Mouse (Mus musculus) B cell, adult 2 months (primary cell): ENCODE results near the gene Rflnb.

Source experiments
- DNase-seq, 2 experiments: peaks; one replicate each; pipeline ENCODE4 v3.0.0; 2022

Rflnb gene

GRCm38 (mm10) chr11:76027139-76028071, at the start of gene Rflnb:
Rflnb (minus strand) TSS chr11:76027782.
- peak; percentile 75 to 81 for DNase-seq

GRCm38 (mm10) chr11:76077341-76077740, 49.8 kb upstream of the Rflnb start:
- no peak for DNase-seq

GRCm38 (mm10) chr11:76074296-76075093, 46.9 kb upstream of the Rflnb start:
- DNase-seq: no peak

DNA sequence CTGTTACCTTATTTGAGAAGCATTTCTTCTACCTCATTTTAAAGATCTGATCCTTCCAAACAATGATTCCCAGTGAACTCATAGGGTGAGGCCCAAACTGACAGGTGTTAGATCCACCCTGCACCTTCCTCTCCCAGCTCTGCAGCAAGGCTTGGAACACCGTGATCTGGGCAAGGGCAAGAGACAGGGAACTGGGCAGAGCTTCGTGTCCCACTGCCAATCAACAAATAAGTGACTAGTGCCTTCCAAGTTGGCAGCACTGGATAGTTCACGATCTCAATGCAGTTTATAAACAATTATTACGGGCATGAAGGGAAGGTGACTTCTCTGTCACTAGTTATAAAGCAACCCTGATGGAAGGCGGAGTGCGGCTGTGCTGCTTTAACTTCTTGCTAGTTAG, 42.2 kb upstream of the Rflnb start:
- no peak for DNase-seq

DNA sequence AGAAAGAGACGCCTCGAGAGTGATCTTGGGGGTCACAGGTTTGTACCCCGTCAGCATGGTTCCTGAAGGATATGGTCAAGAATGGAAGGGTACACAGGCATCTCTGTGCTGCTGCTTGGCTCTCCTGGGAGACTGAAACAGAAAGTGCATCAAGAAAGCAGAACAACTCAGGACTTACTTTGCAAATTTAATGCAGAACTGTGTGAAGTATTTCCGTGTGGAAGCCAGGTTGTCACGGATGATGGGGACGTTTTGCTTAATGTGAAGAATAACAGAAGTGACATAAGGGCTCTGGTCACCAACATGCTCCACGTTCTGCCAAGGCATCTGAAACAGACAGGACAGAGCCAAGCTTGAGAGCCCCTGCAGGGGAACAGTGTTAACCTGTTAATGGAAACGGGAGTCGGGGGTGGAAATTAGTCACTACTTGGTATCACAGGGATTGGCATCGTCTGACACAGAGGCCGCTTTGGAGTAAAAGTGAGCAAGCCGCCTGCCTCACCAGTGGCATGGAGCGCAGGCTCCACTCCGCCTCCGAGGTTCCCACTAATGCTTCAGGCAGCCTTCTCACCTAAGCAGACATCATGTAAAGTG, 39.1 kb upstream of the Rflnb start:
- peak; percentile 38 to 41 for DNase-seq

DNA sequence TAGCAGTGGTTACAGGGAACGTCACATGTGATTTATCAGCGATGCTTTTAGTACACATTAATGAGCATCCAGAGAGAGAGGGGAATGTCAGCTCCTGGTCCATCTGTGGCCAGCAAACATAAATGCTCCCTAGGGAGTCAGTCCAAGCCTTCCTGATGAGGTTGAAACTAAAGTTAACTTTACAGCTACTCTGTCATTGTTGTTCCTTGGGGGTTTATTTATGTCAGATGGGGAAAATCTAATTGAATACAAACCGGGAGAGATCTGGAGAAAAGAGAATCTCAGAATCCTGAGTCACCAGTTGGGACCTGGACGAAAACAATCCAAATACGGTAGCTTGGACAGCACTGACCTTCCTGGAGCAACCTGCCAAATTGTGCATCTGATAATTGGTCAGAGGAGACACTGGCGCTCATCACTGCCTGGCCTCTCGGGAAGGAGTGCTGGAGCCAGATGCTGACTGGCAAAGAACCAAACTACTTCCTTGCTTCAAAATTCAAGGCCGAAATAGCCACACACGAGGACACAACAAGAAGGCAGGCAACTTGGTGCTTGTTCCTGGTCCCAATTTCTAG, 38.0 kb upstream of the Rflnb start:
- no peak for DNase-seq

- DNase-seq: peak; percentile 38
These were observed 36.8 kb upstream of the Rflnb start for GRCm38 (mm10) chr11:76064411-76064810.

DNA sequence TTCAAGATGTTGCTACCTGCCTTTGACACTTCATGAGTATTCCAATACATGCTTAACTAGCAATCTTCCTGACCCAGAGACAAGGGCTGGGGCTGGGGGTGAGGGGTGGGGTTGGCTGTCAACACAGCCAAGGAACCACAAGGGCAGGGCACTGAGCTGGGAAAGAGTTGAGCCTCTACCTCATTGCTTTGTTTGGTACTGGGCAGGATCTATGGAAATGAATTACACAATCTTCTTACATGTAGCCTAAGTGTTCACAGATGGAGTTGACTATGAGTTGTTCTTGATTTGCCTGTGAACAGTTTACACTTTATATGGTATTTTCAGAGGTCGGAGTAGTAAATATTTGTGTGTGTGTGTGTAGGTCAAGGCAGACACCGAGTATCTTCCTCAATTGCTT, 33.3 kb upstream of the Rflnb start:
- no peak for DNase-seq

GRCm38 (mm10) chr11:76059971-76060370, 32.4 kb upstream of the Rflnb start:
- DNase-seq: no peak

DNA sequence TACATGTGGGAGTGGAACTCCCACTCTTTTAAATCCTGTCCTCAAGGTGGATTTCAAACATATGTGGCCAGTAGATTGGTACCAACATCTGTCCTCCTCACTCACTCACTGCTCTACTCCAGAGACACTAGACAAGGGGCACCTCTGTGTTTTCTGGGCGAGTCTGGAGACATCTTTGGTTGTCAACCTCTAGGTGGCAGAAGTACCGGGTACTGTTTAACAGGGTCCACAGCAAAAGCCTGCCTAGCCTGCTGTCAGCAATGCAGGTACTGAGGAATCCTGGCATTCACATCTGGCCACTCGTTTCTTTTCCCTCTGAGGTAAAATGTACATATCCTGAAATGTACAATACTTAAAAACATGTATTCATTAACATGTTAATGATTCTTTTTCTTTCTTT, 28.9 kb upstream of the Rflnb start:
- no peak for DNase-seq

GRCm38 (mm10) chr11:76052496-76052895, 24.9 kb upstream of the Rflnb start:
- no peak for DNase-seq

DNA sequence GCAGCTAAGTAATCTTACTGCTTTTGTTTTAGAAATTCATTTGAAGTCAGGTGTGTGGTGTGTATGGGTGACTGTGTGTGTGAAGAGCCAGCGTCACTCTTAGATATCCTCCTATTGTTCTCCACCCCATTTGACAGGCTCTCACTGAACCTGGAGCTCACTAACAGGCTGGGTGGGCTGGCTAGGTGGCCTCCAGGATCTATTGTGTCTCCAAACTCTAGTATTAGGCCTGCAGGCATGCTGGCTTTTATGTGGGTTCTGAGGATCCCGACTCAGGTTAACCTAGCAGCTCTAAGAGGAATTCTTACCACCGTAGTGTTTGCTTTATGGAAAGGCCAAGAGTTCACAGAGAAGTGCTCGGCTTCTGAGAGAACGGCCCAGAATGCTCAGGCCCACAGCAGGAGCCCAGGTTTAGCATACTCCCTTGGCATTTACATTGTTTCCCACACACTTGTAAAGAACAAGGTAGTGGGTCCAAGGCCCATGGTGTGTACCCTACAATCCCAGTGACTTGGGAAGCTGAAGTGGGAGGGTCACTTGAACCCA, 23.5 kb upstream of the Rflnb start:
- DNase-seq: no peak

DNA sequence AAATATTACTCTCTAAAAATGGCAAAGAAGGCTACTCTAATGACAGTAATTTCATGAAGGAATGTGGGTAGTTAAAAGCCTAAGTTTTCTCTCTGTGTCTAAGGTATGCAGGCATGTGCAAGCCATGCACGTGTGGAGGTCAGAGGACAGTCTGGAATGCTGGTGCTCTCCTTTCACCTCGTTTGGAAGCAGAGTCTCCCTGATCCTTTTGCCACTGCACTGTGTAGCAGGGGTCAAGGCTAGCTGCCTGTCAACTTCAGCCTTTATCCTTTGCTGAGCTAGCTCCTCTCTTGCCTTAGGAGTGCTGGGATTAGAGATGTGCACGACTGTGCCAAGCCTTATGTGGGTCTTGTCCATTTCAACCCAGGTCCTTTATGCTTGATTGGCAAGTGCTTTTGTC, 22.9 kb upstream of the Rflnb start:
- no peak for DNase-seq

GRCm38 (mm10) chr11:76045367-76045766, 17.8 kb upstream of the Rflnb start:
- no peak for DNase-seq

DNA sequence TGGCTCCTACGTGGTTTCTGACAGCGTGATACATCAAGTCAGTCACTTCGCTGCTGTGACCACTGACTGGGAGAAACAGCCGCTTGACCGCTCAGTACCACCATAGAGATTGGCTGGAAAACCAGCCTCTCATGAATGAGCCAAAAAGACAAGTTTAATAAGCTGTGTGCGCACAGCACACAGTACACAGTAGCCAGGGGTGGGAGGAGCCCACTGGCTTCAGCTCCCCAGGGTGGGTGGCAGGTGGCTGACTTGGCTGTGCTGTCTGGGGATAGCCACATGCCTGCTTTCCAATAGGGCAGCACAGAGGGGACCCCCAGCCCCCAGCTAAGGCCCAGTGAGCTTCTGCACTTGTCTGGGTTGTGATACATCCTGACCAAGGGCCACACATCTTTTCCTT, 16.9 kb upstream of the Rflnb start:
- no peak for DNase-seq

DNA sequence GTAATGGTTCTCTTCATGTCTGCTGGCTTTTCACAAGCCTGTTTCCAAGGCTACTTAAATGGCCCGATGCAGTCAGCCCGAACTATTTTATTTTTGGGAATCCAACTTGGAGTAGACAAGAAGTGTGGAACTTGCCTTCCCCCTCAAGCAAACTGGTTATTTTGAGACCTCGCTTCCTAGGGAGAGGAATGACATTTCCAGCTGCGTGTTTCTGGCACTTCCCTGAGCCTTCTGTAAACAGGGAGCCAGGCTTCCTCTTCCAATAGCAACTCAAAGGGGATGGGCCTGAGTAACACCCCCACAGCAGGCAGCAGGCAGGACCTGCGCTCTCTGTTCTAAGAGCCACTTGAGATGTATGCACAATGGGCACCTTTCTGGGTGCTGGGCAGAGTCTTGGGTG, 15.3 kb upstream of the Rflnb start:
- no peak for DNase-seq

DNA sequence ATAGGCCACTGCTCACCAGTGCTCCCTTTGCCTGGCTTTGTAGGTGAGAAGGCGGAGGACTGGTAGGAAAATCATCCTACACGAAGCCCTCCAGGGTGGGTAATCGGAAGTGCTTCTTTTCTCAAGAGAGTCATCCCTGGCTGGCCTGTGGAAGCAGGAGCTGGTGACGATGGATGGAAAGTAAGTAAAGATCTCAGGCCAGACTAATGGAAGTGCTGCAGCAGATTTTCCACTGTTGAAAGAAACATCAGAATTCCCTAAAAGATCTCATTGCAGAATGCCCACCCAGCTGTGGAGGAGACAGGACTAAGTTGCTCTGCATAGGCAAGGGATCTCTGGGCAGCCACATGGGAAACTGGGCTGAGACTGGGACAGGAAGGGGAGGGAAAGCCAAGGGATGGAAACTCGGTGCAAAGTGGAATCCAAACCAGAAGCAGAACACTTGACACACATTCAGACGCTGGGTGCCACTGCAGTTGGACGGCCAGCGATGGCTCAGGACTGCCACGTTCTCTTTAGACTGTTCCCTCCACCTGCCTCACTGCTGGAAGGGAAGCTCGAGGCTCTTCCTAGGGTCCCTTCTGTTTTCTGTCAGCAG, 14.6 kb upstream of the Rflnb start:
- DNase-seq: no peak

DNA sequence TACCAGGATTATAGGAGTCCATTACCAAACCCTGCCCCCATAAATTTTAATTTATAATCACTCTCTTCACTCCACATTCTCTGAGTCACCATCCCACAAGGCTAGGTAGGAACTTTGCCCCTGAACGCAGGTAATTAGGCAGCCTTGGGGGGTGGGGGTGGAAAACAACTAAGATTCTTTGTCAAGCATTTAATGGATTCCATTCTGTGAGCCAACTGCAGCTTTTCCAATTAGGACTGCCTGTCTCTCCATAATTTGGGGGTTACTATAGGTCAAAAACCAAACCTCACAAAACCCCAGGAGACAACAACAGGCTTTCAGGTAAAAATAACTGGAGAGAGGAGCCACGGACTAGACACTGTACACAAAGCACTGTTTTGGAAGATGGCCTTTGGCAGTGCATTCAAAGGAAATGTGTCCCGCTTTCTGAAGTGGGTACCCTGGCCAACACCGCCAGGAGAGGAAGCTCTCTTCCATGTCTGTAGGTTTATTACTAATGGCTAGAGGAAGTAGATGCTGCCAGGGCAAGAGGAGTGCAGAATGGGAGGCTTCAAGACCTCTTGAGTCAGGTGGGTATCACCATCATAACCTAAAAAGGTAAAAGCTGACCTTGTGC, 13.3 kb upstream of the Rflnb start:
- no peak for DNase-seq

DNA sequence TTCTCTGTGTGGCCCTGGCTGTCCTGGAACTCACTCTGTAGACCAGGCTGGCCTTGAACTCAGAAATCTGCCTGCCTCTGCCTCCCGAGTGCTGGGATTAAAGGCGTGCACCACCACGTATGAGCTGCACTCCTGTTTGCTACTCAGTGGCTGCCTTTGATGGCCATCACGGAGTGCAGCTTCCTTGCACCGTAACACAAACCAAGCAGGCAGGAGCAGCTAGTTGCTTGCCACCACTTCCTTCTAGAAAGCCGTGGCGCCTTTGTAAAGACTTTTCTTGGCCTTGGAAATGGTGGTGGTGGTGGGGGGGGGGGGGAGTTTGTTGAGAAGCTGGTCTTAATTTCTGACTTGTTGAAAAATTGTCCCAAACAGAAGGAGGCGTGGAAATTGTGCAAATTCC, 12.5 kb upstream of the Rflnb start:
- DNase-seq: no peak

DNA sequence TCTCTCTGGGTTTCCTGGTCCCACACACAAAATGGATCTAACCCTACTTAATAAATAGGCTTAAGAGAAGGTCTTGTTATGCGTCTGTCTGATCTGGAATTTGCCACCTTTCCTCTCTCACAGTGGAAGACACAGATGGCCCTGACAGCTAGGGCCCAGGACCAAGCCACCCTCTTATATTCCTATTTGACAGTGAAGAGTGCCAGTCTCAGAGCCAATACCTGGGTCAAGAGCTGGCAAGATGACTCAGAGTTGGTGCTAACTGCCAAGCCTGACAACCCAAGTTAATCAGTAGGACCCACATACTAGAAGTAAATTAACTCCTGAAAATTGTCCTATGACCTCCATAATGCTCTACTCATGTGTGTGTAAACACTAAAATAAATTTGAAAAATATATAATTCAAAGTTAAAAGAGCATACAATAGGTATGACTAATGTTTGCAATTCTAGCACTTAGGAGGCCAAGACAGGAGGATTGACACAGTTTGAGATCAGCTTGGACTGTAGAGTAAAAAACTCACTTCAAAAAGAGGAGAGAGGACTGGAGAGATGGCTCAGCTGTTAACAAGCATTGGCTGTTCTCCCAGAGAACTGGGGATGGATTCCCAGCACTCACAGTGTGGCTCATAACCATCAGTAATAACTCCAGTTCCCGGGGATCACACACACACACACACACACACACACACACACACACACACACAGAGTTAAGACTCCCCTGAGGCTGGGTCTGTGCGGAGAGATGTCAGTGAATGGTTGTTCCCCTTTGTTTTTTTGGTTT, 11.9 kb upstream of the Rflnb start:
- DNase-seq: no peak
